Mouse (Mus musculus): ENCODE measurements around the gene Ptprn2. TPM values are rescaled to one million over a fixed set of nuclear protein-coding genes. Genes with fewer than 3 reads are reported as not detected.
A peak's percentile ranks its signal among the peaks of the same experiment; 100 is the strongest.

Gene Ptprn2
- polyA plus RNA-seq, 1 experiment from 2014 or later, result 0.25 TPM

DNA sequence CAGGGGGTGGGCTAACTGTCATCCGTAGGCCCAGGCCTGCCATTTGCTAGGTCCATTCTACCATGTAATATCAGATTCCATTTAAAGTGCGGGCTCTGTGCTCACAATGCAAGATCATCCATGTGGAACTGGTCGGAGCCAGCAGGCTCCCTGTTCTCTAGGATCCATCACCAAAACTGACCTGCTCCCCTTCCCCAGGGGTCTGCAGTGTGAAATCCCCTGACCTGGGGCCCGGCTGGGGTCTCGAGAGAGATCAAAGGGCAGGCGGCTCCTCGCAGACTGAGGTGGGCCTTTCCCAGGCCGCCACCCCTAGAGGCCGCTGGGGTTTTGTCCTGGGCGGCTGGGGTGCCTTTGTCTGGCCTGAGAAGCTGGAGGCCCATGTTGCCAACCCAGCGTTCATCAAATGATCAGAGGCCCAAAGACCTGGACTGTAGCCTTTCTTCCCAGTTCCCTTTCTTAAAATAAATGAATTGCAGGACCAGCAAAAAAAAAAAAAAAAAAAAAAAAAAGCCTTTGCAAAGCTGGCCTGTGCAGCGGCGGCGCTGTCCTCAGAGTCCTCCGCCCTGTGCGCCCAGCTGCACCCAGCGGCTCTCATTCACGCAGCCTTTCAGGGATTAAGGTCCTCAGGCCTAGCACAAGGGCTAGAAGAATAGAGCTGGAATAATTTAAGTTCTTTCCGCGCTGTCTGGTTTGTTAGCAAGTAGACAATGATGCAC, 771.8 kb downstream of the Ptprn2 start:
- Histone ChIP-seq H3K9me3 (no peaks in the 10 kb centered on the region), H3K4me1 (replicated peaks) (peaks cover 14% of the 10 kb centered on the region), H3K4me2 (no peak overlapping the region), H3K4me3 (replicated peaks) (no peak overlapping the region), H3K9ac (replicated peaks) (no peak overlapping the region), H3K27me3 (no peaks in the 10 kb centered on the region; the same call in 1 of the 2 replicates), H3K27ac (no peak overlapping the region), H3K36me3 (no peaks in the 10 kb centered on the region)
- no peak for ATAC-seq (ENCODE audit: insufficient number of reproducible peaks, insufficient read depth, low FRiP score, low TSS enrichment, low read depth)
- WGBS, result 25% methylated on average over 20 of the region's 20 CpGs

DNA sequence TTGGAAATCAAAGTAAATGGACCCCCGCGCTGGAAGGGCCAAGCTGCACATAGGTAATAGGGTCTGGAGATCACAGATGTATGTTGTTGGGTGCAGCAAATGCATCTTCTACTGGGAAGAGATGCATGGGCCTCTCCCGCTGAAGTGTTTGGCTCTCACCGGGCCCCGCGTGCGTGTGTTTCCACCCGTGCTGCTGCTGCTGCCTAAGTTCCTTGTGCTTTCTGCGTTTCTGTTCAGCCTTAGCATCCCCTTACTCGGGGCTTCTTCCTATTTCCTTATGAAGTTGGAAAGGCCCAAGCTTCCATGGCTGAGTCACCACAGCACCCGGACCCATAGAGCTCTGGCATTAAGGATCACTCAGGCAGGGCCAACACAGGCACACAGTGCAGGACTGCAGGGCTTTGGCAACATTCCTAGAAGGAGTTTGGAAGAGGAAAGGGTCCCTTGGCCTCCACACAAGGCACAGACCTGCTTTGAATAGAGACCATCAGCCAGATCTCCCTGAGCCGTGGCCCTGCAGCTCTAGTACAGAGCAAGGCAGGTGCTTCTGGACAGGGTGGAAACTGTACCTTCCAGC, 772.5 kb downstream of the Ptprn2 start:
- Histone ChIP-seq H3K4me1 (replicated peaks) (peaks cover 14% of the 10 kb centered on the region), H3K4me2 (no peak overlapping the region), H3K9ac (replicated peaks) (no peak overlapping the region), H3K27me3 (no peaks in the 10 kb centered on the region; the same call in 1 of the 2 replicates), H3K36me3 (no peaks in the 10 kb centered on the region), H3K27ac (no peak overlapping the region), H3K9me3 (no peaks in the 10 kb centered on the region), H3K4me3 (replicated peaks) (no peak overlapping the region)
- 62% methylated on average over 12 of the region's 12 CpGs for WGBS
- no peak for ATAC-seq (ENCODE audit: insufficient number of reproducible peaks, insufficient read depth, low FRiP score, low TSS enrichment, low read depth)

DNA sequence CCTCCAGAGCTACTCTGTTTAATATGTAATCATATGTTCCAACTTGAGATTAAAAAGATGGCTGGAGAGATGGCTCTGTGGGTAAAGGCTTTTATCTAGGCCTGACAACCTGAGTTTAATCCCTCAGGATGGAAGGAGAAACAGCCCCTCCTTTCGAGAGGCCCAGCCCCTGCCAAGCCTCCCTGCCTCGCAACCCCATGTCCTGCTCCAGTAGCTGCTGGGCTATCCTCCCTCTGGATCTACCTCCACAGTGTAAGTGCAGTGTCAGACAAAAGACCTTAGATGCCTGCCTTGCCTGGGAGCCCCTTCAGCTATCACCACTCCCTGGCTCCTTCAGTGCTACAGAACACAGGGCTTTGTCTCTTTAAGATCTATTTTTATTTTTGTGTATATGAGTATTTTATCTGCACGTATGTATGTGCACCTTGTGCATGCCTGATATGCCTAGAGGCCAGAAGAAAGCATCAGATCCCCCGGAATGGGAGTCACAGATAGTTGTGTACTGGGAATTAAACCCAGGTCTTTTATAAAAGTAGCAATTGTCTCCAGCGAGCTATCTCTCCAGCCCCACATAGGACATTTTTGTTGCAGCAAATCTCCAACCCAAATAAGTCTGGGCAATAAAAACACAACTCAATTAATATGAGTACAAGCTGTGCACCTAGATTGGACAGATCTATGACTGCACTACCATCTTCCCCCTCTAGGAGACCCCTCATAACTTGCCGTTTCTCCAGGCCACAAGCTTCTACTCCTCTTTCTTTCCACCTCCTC, 775.1 kb downstream of the Ptprn2 start:
- Histone ChIP-seq H3K27ac (no peak overlapping the region), H3K4me2 (no peak overlapping the region), H3K4me3 (replicated peaks) (no peak overlapping the region), H3K27me3 (peaks cover 3% of the 10 kb centered on the region), H3K4me1 (replicated peaks) (peaks cover 14% of the 10 kb centered on the region), H3K36me3 (no peaks in the 10 kb centered on the region), H3K9me3 (no peaks in the 10 kb centered on the region), H3K9ac (replicated peaks) (no peak overlapping the region)
- 68% methylated on average over 6 of the region's 6 CpGs for WGBS
- no peak for ATAC-seq (ENCODE audit: insufficient number of reproducible peaks, insufficient read depth, low FRiP score, low TSS enrichment, low read depth)

DNA sequence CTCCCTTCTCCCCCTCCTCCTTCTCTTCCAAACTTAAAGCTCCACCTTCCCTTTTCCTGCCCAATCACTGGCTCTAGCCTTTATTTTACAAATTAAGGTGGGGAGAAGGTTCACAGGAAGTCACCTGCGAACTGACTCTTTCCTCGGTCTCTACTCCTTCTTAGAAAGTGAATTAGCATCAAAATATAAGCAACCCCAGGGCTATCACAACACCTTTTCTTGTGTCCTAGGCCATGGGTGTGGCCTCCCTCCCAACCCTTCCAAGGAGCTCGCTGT, 775.6 kb downstream of the Ptprn2 start:
- Histone ChIP-seq H3K27me3 (peaks cover 3% of the 10 kb centered on the region), H3K9me3 (no peaks in the 10 kb centered on the region), H3K4me1 (replicated peaks) (peaks cover 14% of the 10 kb centered on the region), H3K4me3 (replicated peaks) (no peak overlapping the region), H3K36me3 (no peaks in the 10 kb centered on the region), H3K9ac (replicated peaks) (no peak overlapping the region), H3K27ac (no peak overlapping the region), H3K4me2 (no peak overlapping the region)
- WGBS, result 46% methylated on average over 3 of the region's 3 CpGs
- ATAC-seq (ENCODE audit: insufficient number of reproducible peaks, insufficient read depth, low FRiP score, low TSS enrichment, low read depth), result no peak

DNA sequence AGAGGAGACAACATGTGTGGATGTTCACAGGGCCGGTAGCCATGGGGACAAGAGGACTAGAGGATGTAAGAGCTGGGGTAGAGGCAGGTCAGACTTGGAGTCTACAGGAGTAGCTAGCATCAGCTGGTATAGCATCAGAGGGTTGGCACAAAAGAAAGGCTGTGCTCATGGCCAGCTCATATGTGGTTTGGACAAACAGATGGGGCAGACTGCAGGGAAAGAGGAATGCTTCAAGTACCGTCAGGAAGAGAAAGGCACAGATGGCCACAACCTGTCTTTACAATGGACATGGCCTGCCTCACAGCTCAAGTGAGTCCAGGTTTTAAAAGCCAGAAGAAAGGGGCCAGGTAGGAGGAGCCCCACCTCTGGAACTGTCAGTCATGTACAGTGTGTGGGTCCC, 776.5 kb downstream of the Ptprn2 start:
- Histone ChIP-seq H3K4me2 (no peak overlapping the region), H3K4me1 (replicated peaks) (peaks cover 10% of the 10 kb centered on the region), H3K36me3 (no peaks in the 10 kb centered on the region), H3K27ac (no peak overlapping the region), H3K4me3 (replicated peaks) (no peak overlapping the region), H3K27me3 (peaks cover 3% of the 10 kb centered on the region), H3K9ac (replicated peaks) (no peak overlapping the region), H3K9me3 (no peaks in the 10 kb centered on the region)
- ATAC-seq (ENCODE audit: insufficient number of reproducible peaks, insufficient read depth, low FRiP score, low TSS enrichment, low read depth), result no peak; the same call in 1 of the 2 replicates
- 82% methylated on average over 2 of the region's 2 CpGs for WGBS

DNA sequence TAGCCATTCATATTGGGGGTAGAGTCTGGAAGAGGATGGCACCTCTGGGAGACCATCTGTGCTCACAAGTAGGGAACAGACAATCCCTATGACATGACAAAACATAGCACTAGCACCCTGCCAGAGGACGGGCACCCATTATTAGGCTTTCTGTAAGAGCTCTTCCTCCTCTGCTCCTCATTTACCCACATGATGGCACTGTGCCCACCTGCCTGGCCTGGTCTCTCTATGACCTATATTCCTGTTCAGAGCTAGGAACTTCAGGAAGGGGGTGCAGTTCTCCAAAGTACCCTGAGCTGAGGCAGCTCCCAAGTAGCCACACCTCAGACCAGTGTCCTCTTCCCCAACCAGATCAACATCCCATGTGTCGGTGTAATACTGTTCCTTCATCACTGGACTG, 777.6 kb downstream of the Ptprn2 start:
- Histone ChIP-seq H3K4me1 (replicated peaks) (peaks cover 2% of the 10 kb centered on the region; the same call in 1 of the 2 replicates), H3K9ac (replicated peaks) (no peak overlapping the region), H3K4me3 (replicated peaks) (no peak overlapping the region), H3K9me3 (no peaks in the 10 kb centered on the region), H3K4me2 (no peak overlapping the region), H3K27me3 (peaks cover 3% of the 10 kb centered on the region), H3K27ac (no peak overlapping the region), H3K36me3 (no peaks in the 10 kb centered on the region)
- ATAC-seq (ENCODE audit: insufficient number of reproducible peaks, insufficient read depth, low FRiP score, low TSS enrichment, low read depth), result no peak
- 82% methylated on average over 2 of the region's 2 CpGs for WGBS

DNA sequence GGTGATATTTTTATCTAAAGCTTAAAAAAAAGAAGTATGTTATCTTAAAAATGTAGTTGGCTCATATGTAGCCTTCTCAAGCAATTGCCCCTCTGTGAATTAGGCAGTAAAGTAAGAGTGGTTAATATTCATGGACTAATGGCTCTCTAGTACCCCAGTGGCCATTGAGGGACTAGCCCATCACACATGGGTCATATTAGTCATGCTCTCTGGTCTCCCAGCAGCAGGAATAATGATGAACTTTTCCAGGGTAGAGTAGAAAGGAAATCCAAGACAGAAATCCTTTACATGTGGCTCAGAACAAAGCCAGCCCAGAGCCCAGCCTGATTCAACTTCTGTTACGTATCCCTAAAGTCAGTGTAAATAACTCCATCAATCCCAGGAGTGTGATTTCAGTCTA, 779.7 kb downstream of the Ptprn2 start:
- Histone ChIP-seq H3K4me3 (replicated peaks) (no peak overlapping the region), H3K4me2 (no peak overlapping the region), H3K36me3 (no peaks in the 10 kb centered on the region), H3K27me3 (peaks cover 3% of the 10 kb centered on the region; the same call in 1 of the 2 replicates), H3K9ac (replicated peaks) (no peak overlapping the region), H3K27ac (no peak overlapping the region), H3K9me3 (no peaks in the 10 kb centered on the region), H3K4me1 (replicated peaks) (no peaks in the 10 kb centered on the region)
- WGBS, result 79% methylated on average over 1 of the region's 1 CpGs
- ATAC-seq (ENCODE audit: insufficient number of reproducible peaks, insufficient read depth, low FRiP score, low TSS enrichment, low read depth), result no peak

DNA sequence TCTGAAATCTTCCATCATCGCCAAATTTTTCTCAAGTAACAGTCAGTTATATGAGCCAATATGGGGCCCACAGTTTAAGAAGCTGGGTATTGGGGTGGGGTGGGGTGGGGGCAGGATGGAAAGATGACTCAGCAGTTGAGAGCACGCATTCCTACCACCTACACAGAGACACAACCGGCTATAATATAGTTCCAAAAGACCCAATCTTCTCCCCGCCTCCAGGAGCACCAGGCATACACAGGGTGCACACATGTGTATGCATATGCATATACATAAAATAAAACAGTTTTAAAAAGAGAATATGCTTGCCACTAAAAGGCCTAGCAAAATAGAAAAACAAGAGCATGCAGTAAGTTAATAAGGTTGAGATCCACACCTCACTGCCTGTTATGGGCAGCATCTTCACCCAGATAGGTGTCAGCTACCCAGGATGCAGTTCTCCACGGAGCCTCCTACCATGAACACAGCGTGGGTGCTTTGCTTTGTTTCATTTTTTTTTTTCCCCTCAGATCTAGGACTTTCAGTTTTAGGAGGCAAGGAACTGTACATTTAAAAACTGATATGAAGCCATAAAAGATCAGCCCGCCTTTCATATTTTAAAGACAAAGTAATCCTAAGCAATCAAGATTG, 783.1 kb downstream of the Ptprn2 start:
- no peak overlapping the region for H3K4me3 ChIP-seq (replicated peaks)
- no peaks in the 10 kb centered on the region for H3K36me3 ChIP-seq
- H3K4me1 ChIP-seq (replicated peaks), result peaks cover 10% of the 10 kb centered on the region
- ATAC-seq (ENCODE audit: insufficient number of reproducible peaks, insufficient read depth, low FRiP score, low TSS enrichment, low read depth), result no peak
- no peak overlapping the region for H3K27ac ChIP-seq
- H3K27me3 ChIP-seq, result no peaks in the 10 kb centered on the region
- no peak overlapping the region for H3K4me2 ChIP-seq
- 81% methylated on average over 7 of the region's 7 CpGs for WGBS
- no peak overlapping the region for H3K9ac ChIP-seq (replicated peaks)
- H3K9me3 ChIP-seq, result no peaks in the 10 kb centered on the region

DNA sequence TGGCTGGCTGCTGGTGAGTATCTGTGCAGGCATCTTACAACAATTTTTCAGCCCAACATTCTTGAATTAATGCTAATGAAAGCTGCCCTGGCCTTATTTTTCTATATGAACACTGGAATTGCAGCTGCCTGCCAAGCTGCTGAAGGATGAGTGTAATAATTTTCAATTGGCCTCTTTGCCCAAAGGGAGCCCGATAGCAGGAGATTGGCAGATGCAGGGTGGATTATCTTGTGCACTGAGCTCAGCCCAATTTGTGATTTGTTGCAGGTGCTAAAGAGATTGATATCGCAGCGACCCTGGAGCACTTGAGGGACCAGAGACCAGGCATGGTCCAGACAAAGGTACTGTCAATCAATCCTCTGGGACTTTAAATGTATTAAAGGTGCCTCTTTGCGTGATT, 783.8 kb downstream of the Ptprn2 start:
- H3K4me1 ChIP-seq (replicated peaks), result peaks cover 11% of the 10 kb centered on the region
- ATAC-seq (ENCODE audit: insufficient number of reproducible peaks, insufficient read depth, low FRiP score, low TSS enrichment, low read depth), result no peak
- H3K27me3 ChIP-seq, result no peaks in the 10 kb centered on the region
- no peak overlapping the region for H3K27ac ChIP-seq
- H3K9me3 ChIP-seq, result no peaks in the 10 kb centered on the region
- no peaks in the 10 kb centered on the region for H3K36me3 ChIP-seq
- H3K4me2 ChIP-seq, result no peak overlapping the region
- WGBS, result 81% methylated on average over 4 of the region's 4 CpGs
- H3K4me3 ChIP-seq (replicated peaks), result no peak overlapping the region
- no peak overlapping the region for H3K9ac ChIP-seq (replicated peaks)

DNA sequence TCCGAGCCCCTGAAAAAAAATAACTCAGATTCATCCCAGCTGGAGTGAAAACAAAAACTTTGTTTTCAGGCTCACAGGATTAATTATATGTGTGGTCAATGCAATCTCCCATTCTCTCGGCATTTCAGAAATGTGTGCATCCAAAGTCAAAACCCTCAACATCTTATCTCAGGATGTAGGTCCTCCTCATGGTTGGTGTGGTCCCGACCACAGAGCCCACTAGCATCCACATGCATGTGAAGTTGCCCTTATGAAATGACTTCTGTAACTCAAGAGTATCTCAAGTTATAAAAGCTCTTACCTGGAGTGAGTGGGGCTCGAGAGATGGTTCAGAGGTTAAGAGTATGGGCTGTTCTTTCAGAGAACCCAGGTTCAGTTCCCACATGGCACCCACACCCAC, 784.7 kb downstream of the Ptprn2 start:
- WGBS, result 83% methylated on average over 4 of the region's 4 CpGs
- Histone ChIP-seq H3K36me3 (no peaks in the 10 kb centered on the region), H3K27me3 (no peaks in the 10 kb centered on the region), H3K4me2 (no peak overlapping the region), H3K9me3 (no peaks in the 10 kb centered on the region), H3K27ac (no peak overlapping the region), H3K9ac (replicated peaks) (no peak overlapping the region), H3K4me1 (replicated peaks) (peaks cover 11% of the 10 kb centered on the region), H3K4me3 (replicated peaks) (no peak overlapping the region)
- no peak for ATAC-seq (ENCODE audit: insufficient number of reproducible peaks, insufficient read depth, low FRiP score, low TSS enrichment, low read depth)

DNA sequence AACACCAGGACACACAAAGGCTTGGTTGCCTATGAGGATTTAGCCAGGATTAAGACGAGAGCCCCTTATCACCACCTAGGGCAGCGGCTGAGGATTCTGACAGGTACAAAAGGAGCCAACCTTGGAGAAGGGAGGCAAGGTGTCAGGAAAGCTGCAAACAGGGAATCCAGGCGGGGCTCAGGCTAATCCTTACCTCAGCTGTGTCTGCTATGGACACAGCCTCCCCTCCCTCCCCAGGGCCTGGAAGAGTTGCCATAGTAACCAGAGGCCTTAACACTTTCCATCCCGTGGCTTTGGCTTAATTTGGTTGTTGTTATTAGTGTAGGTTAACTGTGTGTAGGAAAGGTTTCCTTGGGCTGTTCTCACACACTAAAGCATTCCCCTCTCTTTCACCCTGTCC, 787.6 kb downstream of the Ptprn2 start:
- Histone ChIP-seq H3K4me1 (replicated peaks) (peaks cover 11% of the 10 kb centered on the region), H3K36me3 (no peaks in the 10 kb centered on the region), H3K9ac (replicated peaks) (no peak overlapping the region; the same call in 1 of the 2 replicates), H3K9me3 (no peaks in the 10 kb centered on the region), H3K27ac (no peak overlapping the region), H3K4me2 (no peak overlapping the region), H3K4me3 (replicated peaks) (no peak overlapping the region), H3K27me3 (no peaks in the 10 kb centered on the region)
- WGBS, result 16% methylated on average over 4 of the region's 4 CpGs
- peak; percentile 27; the same call in 1 of the 2 replicates for ATAC-seq (ENCODE audit: insufficient number of reproducible peaks, insufficient read depth, low FRiP score, low TSS enrichment, low read depth)

All from limb, embryonic 12.5 days (tissue).